ENCODE assay signal across 13 mouse cellular contexts in the genomic region with DNA sequence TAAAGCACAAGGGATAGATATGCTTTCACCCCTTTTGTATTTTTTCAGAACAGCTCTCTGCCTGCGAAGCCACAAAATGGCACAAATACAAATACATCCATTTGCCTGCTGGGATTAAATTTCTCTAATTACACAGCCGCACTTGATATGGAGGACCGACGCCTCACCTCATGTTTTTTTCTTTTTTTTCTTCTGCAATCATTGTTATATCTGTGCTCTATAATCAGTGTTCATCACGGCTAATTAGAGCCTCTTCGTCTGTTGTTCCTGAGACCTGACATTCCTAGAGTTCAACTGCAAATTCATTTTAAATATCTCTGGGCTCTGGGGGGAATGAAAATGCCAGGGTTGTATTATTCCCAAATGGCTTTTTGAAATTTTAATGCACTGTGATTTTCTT.
"Had no signal": no experiment of that assay in that cellular context is flagged by ENCODE, and none has a peak within 500 bp of the region (broad histone marks: within the 10 kb centered on the region; RNA-seq: fewer than 3 reads in every experiment).

No protein-coding gene starts in this region.

- H3K9me3 ChIP-seq: limb, embryonic 10.5 days; liver, embryonic 15.5 days; midbrain, embryonic 10.5 days; midbrain, embryonic 15.5 days; neural tube, embryonic 13.5 days had no signal

- H3K4me1 ChIP-seq: liver, embryonic 15.5 days; midbrain, embryonic 10.5 days; midbrain, embryonic 15.5 days had no signal

- H3K36me3 ChIP-seq: limb, embryonic 10.5 days; liver, embryonic 15.5 days; midbrain, embryonic 10.5 days; midbrain, embryonic 15.5 days; neural tube, embryonic 13.5 days had no signal

- H3K4me3 ChIP-seq: limb, embryonic 10.5 days; liver, embryonic 15.5 days; midbrain, embryonic 10.5 days; midbrain, embryonic 15.5 days; neural tube, embryonic 13.5 days had no signal

- DNase-seq: kidney, postnatal 36 days; lung, adult 2 months; lung, postnatal 10 days; lung, postnatal 4 days; thymus, postnatal 4 days had no signal

- H3K27me3 ChIP-seq: liver, embryonic 15.5 days; midbrain, embryonic 15.5 days; neural tube, embryonic 13.5 days had no signal

- H3K9ac ChIP-seq: liver, embryonic 15.5 days; midbrain, embryonic 15.5 days; neural tube, embryonic 13.5 days had no signal

- ATAC-seq: midbrain, embryonic 15.5 days had no signal

- H3K27ac ChIP-seq: kidney, postnatal 0 days; limb, embryonic 10.5 days; liver, embryonic 15.5 days; midbrain, embryonic 10.5 days; midbrain, embryonic 15.5 days; neural tube, embryonic 13.5 days; stomach, postnatal 0 days had no signal

- H3K4me2 ChIP-seq: liver, embryonic 11.5 days; liver, embryonic 15.5 days; midbrain, embryonic 15.5 days; neural tube, embryonic 13.5 days had no signal
